In genomic region chr15:102515791-102516190, GRCm38 (mm10) we compare ENCODE assay signal across 9 mouse cellular contexts. TPM values are rescaled to one million over a fixed set of nuclear protein-coding genes. Genes with fewer than 3 reads are reported as not detected.
DNase-seq lines count a peak whose midpoint lies in the region; ATAC-seq lines count a peak whose summit lies in the region.
"Had no signal": no experiment of that assay in that cellular context is flagged by ENCODE, and none has a peak within 500 bp of the region (broad histone marks: within the 10 kb centered on the region; RNA-seq: fewer than 3 reads in every experiment).

No protein-coding gene starts in this region.

- H3K9ac ChIP-seq in heart, embryonic 12.5 days = peak overlapping the region; percentile 73; the same call in 1 of the 2 replicates
- H3K9ac ChIP-seq in hindbrain, embryonic 15.5 days = peak overlapping the region; percentile 84
- peak overlapping the region; percentile 81 for H3K9ac ChIP-seq in midbrain, embryonic 15.5 days

- H3K4me1 ChIP-seq in heart, embryonic 12.5 days (replicated peaks) = peaks cover 47% of the 10 kb centered on the region
- peaks cover 64% of the 10 kb centered on the region for H3K4me1 ChIP-seq in embryonic facial prominence, embryonic 10.5 days
- H3K4me1 ChIP-seq in hindbrain, embryonic 15.5 days (replicated peaks) = peaks cover 69% of the 10 kb centered on the region
- peaks cover 62% of the 10 kb centered on the region for H3K4me1 ChIP-seq in midbrain, embryonic 15.5 days

- no peak for ATAC-seq in heart, embryonic 12.5 days (ENCODE audit: insufficient number of reproducible peaks, low FRiP score)
- ATAC-seq in hindbrain, embryonic 15.5 days (ENCODE audit: low FRiP score, low read depth) = no peak
- ATAC-seq in midbrain, embryonic 15.5 days (replicated peaks) = no peak

- H3K27me3 ChIP-seq in heart, embryonic 12.5 days (replicated peaks) = no peaks in the 10 kb centered on the region
- no peaks in the 10 kb centered on the region for H3K27me3 ChIP-seq in embryonic facial prominence, embryonic 10.5 days (replicated peaks; ENCODE audit: low read depth, poor library complexity, severe bottlenecking)
- H3K27me3 ChIP-seq in hindbrain, embryonic 15.5 days = no peaks in the 10 kb centered on the region
- no peaks in the 10 kb centered on the region for H3K27me3 ChIP-seq in midbrain, embryonic 15.5 days (replicated peaks)

- no peaks in the 10 kb centered on the region for H3K9me3 ChIP-seq in heart, embryonic 12.5 days (replicated peaks)
- no peaks in the 10 kb centered on the region for H3K9me3 ChIP-seq in embryonic facial prominence, embryonic 10.5 days
- no peaks in the 10 kb centered on the region for H3K9me3 ChIP-seq in hindbrain, embryonic 15.5 days
- H3K9me3 ChIP-seq in midbrain, embryonic 15.5 days = no peaks in the 10 kb centered on the region

- peak overlapping the region; percentile 88 for H3K4me2 ChIP-seq in heart, embryonic 12.5 days
- peak overlapping the region; percentile 85 for H3K4me2 ChIP-seq in hindbrain, embryonic 15.5 days
- peak overlapping the region; percentile 88 for H3K4me2 ChIP-seq in midbrain, embryonic 15.5 days

- peak overlapping the region; percentile 66 for H3K4me3 ChIP-seq in heart, embryonic 12.5 days
- H3K4me3 ChIP-seq in embryonic facial prominence, embryonic 10.5 days = peak overlapping the region; percentile 84
- peak overlapping the region; percentile 75 for H3K4me3 ChIP-seq in hindbrain, embryonic 15.5 days
- peak overlapping the region; percentile 66 for H3K4me3 ChIP-seq in midbrain, embryonic 15.5 days

- peaks cover 4% of the 10 kb centered on the region; the same call in 1 of the 2 replicates for H3K36me3 ChIP-seq in heart, embryonic 12.5 days
- peaks cover 9% of the 10 kb centered on the region for H3K36me3 ChIP-seq in embryonic facial prominence, embryonic 10.5 days (replicated peaks)
- no peaks in the 10 kb centered on the region for H3K36me3 ChIP-seq in hindbrain, embryonic 15.5 days
- H3K36me3 ChIP-seq in midbrain, embryonic 15.5 days (replicated peaks) = no peaks in the 10 kb centered on the region

- no peak overlapping the region for H3K27ac ChIP-seq in heart, embryonic 12.5 days (ENCODE audit: poor library complexity, severe bottlenecking)
- H3K27ac ChIP-seq in embryonic facial prominence, embryonic 10.5 days (replicated peaks) = peak overlapping the region; percentile 99
- peak overlapping the region; percentile 100 for H3K27ac ChIP-seq in hindbrain, embryonic 15.5 days (replicated peaks)
- H3K27ac ChIP-seq in midbrain, embryonic 15.5 days = peak overlapping the region; percentile 100

- no peak for DNase-seq in heart, adult 18-20 months
- DNase-seq in embryonic facial prominence, embryonic 10.5 days (ENCODE audit: low spot score) = no peak
- DNase-seq in layer of hippocampus, postnatal 10 days (ENCODE audit: low spot score in 2 of 2) = no peak
- no peak for DNase-seq in natural killer cell, adult 2 months (ENCODE audit: low spot score in 2 of 2)
- no peak for DNase-seq in yolk sac, embryonic 10.5 days (ENCODE audit: low spot score)
- DNase-seq: lung, postnatal 14 days had no signal

- 44% methylated on average over 4 of the region's 4 CpGs for WGBS in heart, embryonic 12.5 days
- 50% methylated on average over 4 of the region's 4 CpGs for WGBS in embryonic facial prominence, embryonic 10.5 days
- WGBS in hindbrain, embryonic 15.5 days = 48% methylated on average over 4 of the region's 4 CpGs
- 46% methylated on average over 4 of the region's 4 CpGs for WGBS in midbrain, embryonic 15.5 days

RNA-seq across cellular contexts. Expression of gene Map3k12, which starts 1.1 kb away (rescaled TPM):
- polyA plus RNA-seq in heart, embryonic 12.5 days (2016; fragmentation: Nextera tagmentation; extraction: Ambion mirVana) = 14.7 and 17.3 TPM in 2 replicates
- 1 to 10 TPM; 1.8 to 2.3 TPM for total RNA-seq in heart, adult 18-20 months (2021)
- polyA plus RNA-seq in embryonic facial prominence, embryonic 10.5 days (2016; fragmentation: Nextera tagmentation; extraction: Ambion mirVana) = 29.1 and 32.3 TPM in 2 replicates
- polyA plus RNA-seq in hindbrain, embryonic 15.5 days (2015; fragmentation: Nextera tagmentation; extraction: Ambion mirVana) = 55.7 and 58.3 TPM in 2 replicates
- polyA plus RNA-seq in midbrain, embryonic 15.5 days (2015; fragmentation: Nextera tagmentation; extraction: Ambion mirVana) = 62.2 and 63.6 TPM in 2 replicates
- total RNA-seq in layer of hippocampus, postnatal 10 days (2021) = 10 to 100 TPM; 83.2 to 88.9 TPM

RNA-seq across cellular contexts. Expression of gene Tarbp2, which starts 2.2 kb away (rescaled TPM):
- polyA plus RNA-seq in heart, embryonic 12.5 days (2016; fragmentation: Nextera tagmentation; extraction: Ambion mirVana) = 100 and 104 TPM in 2 replicates
- total RNA-seq in heart, adult 18-20 months (2021) = 10 to 100 TPM; 40.1 to 43.0 TPM
- 140 and 143 TPM in 2 replicates for polyA plus RNA-seq in embryonic facial prominence, embryonic 10.5 days (2016; fragmentation: Nextera tagmentation; extraction: Ambion mirVana)
- 98.0 and 104 TPM in 2 replicates for polyA plus RNA-seq in hindbrain, embryonic 15.5 days (2015; fragmentation: Nextera tagmentation; extraction: Ambion mirVana)
- polyA plus RNA-seq in midbrain, embryonic 15.5 days (2015; fragmentation: Nextera tagmentation; extraction: Ambion mirVana) = 104 and 108 TPM in 2 replicates
- total RNA-seq in layer of hippocampus, postnatal 10 days (2021) = 10 to 100 TPM; 45.7 to 46.8 TPM

RNA-seq across cellular contexts. Expression of gene Npff, which starts 9.0 kb away (rescaled TPM):
- polyA plus RNA-seq in heart, embryonic 12.5 days (2016; fragmentation: Nextera tagmentation; extraction: Ambion mirVana) = 2.2 and 2.8 TPM in 2 replicates
- total RNA-seq in heart, adult 18-20 months (2021) = under 1 TPM; 0.87 to 0.92 TPM
- 1.8 and 2.8 TPM in 2 replicates for polyA plus RNA-seq in embryonic facial prominence, embryonic 10.5 days (2016; fragmentation: Nextera tagmentation; extraction: Ambion mirVana)
- 4.8 and 5.3 TPM in 2 replicates for polyA plus RNA-seq in hindbrain, embryonic 15.5 days (2015; fragmentation: Nextera tagmentation; extraction: Ambion mirVana)
- polyA plus RNA-seq in midbrain, embryonic 15.5 days (2015; fragmentation: Nextera tagmentation; extraction: Ambion mirVana) = 1.8 and 2.4 TPM in 2 replicates
- 1 to 10 TPM; 2.6 to 6.3 TPM for total RNA-seq in layer of hippocampus, postnatal 10 days (2021)

RNA-seq across cellular contexts. Expression of gene Gm10337, which starts 12.3 kb away (rescaled TPM):
- not detected in 2 replicates for polyA plus RNA-seq in heart, embryonic 12.5 days (2016; fragmentation: Nextera tagmentation; extraction: Ambion mirVana)
- not detected for total RNA-seq in heart, adult 18-20 months (2021)
- 7.6 TPM in 1 of 2 replicates, not detected in the other for polyA plus RNA-seq in embryonic facial prominence, embryonic 10.5 days (2016; fragmentation: Nextera tagmentation; extraction: Ambion mirVana)
- 9.5 and 14.8 TPM in 2 replicates for polyA plus RNA-seq in hindbrain, embryonic 15.5 days (2015; fragmentation: Nextera tagmentation; extraction: Ambion mirVana)
- 13.8 and 16.1 TPM in 2 replicates for polyA plus RNA-seq in midbrain, embryonic 15.5 days (2015; fragmentation: Nextera tagmentation; extraction: Ambion mirVana)
- total RNA-seq in layer of hippocampus, postnatal 10 days (2021) = not detected

RNA-seq across cellular contexts. Expression of gene Pcbp2, which starts 45.5 kb away (rescaled TPM):
- 134 and 142 TPM in 2 replicates for polyA plus RNA-seq in heart, embryonic 12.5 days (2016; fragmentation: Nextera tagmentation; extraction: Ambion mirVana)
- 100 to 1,000 TPM; 418 to 491 TPM for total RNA-seq in heart, adult 18-20 months (2021)
- 206 and 217 TPM in 2 replicates for polyA plus RNA-seq in embryonic facial prominence, embryonic 10.5 days (2016; fragmentation: Nextera tagmentation; extraction: Ambion mirVana)
- 124 and 126 TPM in 2 replicates for polyA plus RNA-seq in hindbrain, embryonic 15.5 days (2015; fragmentation: Nextera tagmentation; extraction: Ambion mirVana)
- polyA plus RNA-seq in midbrain, embryonic 15.5 days (2015; fragmentation: Nextera tagmentation; extraction: Ambion mirVana) = 123 and 126 TPM in 2 replicates
- 100 to 1,000 TPM; 418 to 481 TPM for total RNA-seq in layer of hippocampus, postnatal 10 days (2021)
